Mouse (Mus musculus) adrenal gland, postnatal 14 days (tissue): ENCODE measurements around the gene Tgm7. TPM values are rescaled to one million over a fixed set of nuclear protein-coding genes. Genes with fewer than 3 reads are reported as not detected.

Experiments
- DNase-seq: peaks from one replicate; pipeline ENCODE4 v3.0.0; 2021; ENCODE audit warnings: mixed read lengths
- total RNA-seq: library from RNA; stranded (reverse); gene quantifications from 2 replicates; pipeline ENCODE4 v1.2.3, GENCODE M21; 2021

Gene Tgm7
- total RNA-seq, 1 experiment from 2014 or later, result not detected

DNA sequence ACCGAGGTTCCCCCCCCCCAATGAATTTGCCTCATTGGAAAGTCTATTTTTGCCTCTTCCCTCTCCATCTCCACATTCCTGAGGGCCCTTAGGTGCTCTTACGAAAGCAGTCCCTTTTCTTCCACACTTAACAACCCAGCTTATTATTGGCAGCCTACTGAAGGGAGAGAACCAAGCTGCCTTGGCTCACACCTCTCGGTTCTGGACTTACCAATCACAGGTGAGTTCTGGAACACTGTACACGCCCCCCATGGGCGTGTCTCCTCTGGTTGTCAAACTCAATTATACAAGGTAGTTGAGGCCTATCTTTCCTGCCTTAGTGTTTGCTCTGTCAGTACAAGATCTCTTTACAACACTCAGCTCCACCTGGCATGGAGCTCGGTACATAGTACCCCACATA is 37.7 kb downstream of the Tgm7 start:
- DNase-seq, result no peak

DNA sequence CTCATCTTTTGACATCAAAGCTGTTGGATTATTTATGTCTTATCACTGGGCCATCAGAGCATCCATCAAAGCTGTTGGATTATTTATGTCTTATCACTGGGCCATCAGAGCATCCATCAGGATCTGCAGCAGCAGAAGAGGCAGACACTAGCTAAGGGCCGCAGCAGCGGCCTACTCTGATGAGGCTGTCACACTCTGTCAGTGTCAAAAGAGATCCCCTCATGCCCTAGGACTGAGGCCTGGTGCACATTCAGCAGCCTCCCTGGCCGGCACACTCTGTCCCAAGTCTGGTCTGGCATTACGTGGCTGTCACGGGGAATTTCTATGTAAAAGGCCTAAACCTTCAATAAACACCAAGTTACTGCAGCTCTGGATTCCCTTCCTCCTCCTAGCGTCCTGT is 40.1 kb downstream of the Tgm7 start:
- no peak for DNase-seq

GRCm38 (mm10) chr2:121067116-121067515 is 42.5 kb downstream of the Tgm7 start:
- DNase-seq, result no peak

- DNase-seq, result no peak
These were observed 48.3 kb downstream of the Tgm7 start for GRCm38 (mm10) chr2:121061315-121061714.

- no peak for DNase-seq
These were observed 51.6 kb downstream of the Tgm7 start for GRCm38 (mm10) chr2:121057997-121058396.

DNA sequence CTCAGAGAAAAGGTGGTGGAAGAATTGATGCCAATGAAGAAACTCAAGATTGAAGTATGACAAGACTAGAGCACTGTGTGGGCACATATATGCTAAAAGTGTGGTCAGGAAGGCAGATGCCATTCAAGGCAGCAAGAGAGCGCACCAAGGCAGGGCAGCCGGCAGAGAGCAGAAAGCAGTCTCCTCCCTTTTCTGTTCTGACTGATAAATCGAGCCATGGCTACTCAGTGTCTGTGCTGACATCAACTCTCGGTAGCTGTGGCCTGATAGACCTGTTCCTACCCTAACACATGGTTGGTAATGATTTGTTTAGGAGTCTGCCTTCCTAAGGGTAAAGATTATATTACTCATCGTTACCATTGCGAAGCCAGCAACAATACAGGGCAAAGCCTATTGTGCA is 53.7 kb downstream of the Tgm7 start:
- DNase-seq, result no peak

DNA sequence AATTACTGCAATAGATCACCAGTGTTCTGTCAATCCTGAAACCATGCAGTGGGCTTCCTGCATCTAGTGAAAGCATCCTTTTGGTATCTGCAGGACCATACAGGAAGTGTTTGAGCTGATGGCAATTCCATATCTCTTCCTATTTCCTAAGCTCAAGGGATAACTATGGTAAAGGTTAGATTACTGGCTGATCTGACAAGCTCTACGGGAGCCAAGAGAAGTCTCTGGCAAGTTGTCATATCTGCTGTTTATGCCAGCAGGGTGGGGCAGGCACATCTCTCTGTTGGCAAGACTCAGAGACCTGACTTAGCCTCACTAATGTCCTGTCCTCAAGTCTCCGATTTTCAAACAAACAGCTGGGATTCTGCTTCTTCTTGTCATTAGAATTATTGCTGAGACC is 55.5 kb downstream of the Tgm7 start:
- DNase-seq, result no peak

DNA sequence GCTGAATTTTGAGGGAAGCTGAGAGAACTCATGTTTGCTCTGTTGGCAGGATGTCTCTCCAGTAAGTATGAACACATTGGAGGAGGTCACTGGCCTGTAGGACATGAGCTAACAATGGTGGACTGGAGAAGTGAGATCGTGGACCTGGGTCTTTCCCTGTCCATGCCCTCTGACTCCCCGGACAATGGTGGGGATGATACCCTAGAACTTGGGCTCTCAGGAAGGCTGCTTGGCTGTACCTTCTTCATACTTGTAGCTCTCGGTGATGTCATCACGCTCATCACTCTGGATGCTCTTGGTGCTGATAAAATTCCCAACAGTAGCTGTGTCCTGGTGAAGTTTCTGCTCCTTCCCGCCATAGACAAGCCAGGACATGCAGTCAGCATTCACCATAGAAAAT is 57.4 kb downstream of the Tgm7 start:
- no peak for DNase-seq

DNA sequence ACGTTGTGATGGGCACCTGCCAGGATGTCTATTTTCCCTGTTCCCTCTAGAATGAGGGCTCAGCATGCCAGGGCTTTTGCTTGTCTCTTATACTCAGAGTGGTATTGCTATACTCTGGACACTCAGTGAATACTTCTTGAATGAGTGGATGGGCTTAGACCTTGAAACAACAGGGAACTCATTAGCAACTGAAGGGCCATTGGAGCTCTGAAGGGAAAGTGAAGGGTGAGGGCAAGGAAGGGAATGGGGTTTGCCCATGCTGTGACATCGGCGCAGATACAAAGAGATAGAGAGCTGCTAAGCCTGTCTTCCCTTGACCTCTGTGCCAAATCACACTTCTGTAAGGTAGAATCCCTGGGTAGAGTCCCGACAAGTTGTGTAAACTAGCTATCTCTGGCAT is 63.9 kb downstream of the Tgm7 start:
- no peak for DNase-seq

Other genes with a start within 250 kb of the Tgm7 start
- gene Ubr1, start 139.1 kb downstream of the Tgm7 start, total RNA-seq, result 32.0 and 35.0 TPM in 2 replicates
- gene Tmem62, start 132.8 kb downstream of the Tgm7 start, total RNA-seq, result 8.1 and 11.2 TPM in 2 replicates
- gene Ccndbp1, start 101.4 kb downstream of the Tgm7 start, total RNA-seq, result 39.3 and 48.9 TPM in 2 replicates
- 2.0 and 10.3 TPM in 2 replicates for gene Epb42, start 72.7 kb downstream of the Tgm7 start, total RNA-seq
- gene Tgm5, start 24.0 kb downstream of the Tgm7 start, total RNA-seq, result not detected in 2 replicates
- gene Adal, start 30.6 kb upstream of the Tgm7 start, total RNA-seq, result 17.1 and 20.1 TPM in 2 replicates
- 10.1 and 11.5 TPM in 2 replicates for gene Lcmt2, start 30.9 kb upstream of the Tgm7 start, total RNA-seq
- 31.3 and 34.7 TPM in 2 replicates for gene Tubgcp4, start 60.9 kb upstream of the Tgm7 start, total RNA-seq
- 15.7 and 17.5 TPM in 2 replicates for gene Zscan29, start 61.3 kb upstream of the Tgm7 start, total RNA-seq
- 58.6 and 59.9 TPM in 2 replicates for gene Trp53bp1, start 161.6 kb upstream of the Tgm7 start, total RNA-seq
- gene Map1a, start 179.8 kb upstream of the Tgm7 start, total RNA-seq, result 5.1 and 12.0 TPM in 2 replicates
- gene Ppip5k1, start 245.6 kb upstream of the Tgm7 start, total RNA-seq, result 51.8 and 51.9 TPM in 2 replicates
- gene Ckmt1, start 247.9 kb upstream of the Tgm7 start, total RNA-seq, result 5.3 and 8.2 TPM in 2 replicates